Mouse (Mus musculus) lung, postnatal 25 days (tissue): ENCODE data around the gene Anxa9.

Source experiments
- DNase-seq: peaks from one replicate; pipeline ENCODE4 v3.0.0; 2022; ENCODE audit warnings: low spot score

The Anxa9 gene

DNA sequence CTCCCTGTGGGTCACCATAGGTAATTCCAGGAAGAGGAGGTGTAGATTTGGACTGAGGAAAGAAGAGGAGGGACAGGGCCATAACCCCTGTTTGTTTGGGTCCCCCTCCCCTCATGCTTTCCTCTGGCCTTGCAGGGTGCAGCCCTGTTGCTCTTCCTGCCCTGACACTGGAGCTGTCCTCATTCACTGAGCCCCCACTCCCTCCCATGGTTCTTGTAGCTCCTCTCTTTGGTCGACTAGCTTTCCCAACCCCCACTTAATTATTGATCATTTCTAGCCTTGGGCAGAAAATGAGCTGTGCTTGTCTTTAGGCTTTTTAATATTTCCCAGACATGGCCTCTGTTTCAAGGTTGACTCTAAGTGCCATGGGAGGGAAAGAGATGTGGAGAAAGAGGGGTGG lies 22.9 kb downstream of the Anxa9 start:
- DNase-seq, result no peak

DNA sequence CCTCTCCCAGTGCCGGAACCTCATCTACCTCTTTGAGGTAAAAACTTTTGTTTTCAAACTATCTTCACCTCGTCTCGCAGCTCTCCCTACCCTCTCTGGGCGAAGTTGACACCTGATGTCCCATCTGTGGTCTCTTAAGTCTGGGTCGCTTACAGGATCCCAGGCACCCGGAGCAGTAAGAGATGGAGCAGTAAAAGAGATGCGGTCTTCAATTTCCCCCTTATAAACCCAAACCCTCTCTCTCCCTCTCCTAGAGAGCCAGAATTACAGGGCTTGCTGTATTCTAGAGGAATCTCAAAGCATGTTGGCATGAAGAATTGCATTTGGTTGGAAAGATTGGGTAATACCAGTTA lies 23.4 kb downstream of the Anxa9 start:
- no peak for DNase-seq

DNA sequence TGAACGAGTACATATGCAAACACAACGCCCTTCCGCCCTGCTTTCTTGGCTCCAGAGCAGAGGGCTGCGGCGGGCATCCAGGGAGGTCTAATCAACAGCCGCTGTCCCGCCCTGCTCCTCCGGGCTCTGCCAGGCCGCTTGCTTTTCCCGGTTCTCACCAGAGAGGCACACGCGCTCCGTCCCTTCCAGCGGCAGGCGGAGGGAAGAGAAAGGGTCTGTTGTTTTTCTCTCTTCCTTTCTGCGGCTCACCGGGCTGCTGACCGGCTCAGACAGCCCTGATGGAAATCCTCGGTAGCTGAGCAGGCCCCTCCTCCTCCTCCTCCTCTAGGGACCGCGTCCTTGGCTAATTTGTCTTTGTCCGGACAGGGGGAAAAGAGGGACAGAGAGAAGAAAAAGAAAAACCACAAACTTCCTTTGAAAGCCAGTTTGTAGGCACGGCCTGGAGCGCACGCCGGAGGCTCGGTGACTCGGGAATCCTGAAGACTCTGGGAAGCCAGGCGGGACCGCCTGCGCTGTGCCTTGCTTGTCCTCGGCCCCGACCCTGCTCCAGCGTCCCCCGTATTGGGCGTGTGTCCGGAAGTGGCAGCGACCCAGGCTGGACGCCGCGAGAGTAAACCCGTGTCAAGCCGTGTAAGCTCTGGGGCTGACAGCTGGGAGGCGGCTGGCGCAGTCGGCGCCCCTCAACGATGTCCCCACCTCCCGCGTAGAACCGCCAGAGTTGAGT lies 23.9 kb downstream of the Anxa9 start:
- DNase-seq, result peak; percentile 85

DNA sequence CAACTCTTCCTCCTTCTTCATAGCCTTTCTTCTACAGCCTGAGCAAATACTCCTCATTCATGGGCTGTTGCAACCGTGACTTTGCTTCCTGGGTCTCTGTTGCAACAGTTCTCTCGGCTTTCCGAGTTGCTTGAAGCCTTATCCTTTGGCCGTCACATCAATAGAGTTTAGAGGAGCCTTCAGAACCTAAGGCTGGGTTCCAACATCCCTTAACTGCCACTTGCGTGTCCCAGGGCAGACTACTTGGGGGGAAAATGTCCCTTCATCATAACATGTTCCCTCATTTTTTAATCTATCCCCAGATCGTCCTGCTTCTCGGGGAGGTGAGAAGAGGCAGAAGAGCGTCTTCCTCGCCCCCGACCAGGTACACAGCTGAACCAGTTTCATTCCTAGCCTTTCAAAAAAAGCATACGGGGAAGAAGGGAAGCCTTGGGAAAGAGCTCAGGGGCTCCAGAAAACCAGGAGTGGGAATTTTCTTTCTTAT lies 24.6 kb downstream of the Anxa9 start:
- peak; percentile 86 for DNase-seq

DNA sequence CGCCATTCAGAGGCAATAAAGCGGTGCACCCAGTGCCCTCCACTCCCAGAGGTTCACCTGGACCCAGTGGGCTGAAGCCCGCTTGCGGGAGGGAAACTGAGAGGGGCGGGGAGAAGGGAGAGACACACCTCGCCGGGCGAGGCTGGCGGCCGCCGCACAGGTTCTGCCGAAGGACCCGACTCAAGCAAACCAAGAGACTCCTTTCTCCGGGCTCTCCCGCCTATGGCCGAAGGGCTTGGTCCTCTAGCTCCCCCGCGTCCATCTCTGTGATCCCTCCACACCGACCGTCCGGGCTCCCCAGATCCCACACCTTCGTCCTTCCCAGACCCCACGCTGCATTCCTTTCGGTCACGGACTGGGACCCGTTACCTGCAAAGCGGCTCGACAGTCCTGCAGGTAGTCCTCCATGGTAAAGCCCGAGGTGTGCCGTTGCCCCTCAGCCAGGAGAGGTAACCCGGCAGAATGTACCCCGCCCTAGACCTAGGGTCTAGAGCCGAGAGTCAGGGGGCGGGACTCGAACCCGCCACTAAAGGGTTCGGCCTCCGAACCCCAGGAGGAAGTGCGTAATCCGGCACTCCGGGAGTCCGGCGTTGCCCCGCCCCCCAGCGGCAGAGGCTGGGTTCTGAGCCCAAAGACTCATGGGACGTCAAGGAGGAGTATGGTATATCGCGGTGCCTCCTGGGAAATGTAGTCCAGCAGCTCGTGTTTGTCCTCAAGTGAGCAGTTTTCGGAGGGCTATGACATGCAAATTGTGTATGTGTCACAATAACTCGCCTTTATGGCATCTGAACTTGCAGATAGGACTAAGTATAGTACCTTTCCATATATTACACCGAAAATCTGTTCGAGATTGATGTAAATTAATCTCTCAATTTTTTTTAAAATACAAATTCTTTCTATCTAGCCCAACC lies 25.5 kb downstream of the Anxa9 start, which contains the start of the genes Mindy1 and Prune1:
Gene Mindy1, plus strand, starts transcription at position 130 of the 911 bp plus-strand sequence.
Gene Prune1, minus strand, starts transcription at position 861 of the 911 bp plus-strand sequence.
- DNase-seq, result peak; percentile 99

DNA sequence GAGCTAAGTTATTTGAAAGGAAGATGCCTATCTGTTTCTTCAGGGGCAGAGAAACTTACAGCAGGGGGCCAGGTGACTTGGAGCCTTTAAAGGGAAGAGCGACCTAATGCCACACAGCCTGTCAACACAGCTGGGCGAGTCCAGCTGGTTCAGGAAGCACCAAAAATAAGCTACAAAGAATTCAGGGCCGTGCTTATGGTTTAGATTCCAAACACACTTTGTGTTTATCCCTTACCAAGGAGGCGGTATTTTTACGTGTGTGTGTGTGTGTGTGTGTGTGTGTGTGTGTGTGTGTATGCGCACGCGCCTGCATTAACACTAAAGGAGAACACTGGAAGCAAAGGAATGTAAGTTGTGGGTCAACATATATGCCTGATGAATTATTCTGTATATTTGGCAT lies 26.2 kb downstream of the Anxa9 start:
- DNase-seq, result peak; percentile 41

DNA sequence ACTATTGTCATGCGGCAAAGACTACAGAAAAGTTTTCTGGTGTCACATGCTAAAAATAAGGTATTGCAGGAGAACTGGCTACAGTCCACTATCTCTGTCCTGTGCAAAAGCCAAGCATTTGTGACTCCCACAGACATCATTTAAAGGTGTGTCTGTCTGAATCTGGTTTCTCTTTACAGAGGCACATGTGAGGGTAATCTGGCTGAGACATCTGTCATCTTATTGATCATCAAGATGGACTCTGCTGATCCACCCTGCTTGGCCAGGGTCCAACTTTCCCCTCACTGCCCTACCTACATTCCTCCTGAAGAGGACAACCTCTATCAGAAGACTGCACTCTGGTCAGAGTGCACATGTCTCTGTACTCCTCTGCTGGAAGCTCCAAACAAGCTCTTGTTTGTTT lies 29.8 kb downstream of the Anxa9 start:
- DNase-seq, result no peak

DNA sequence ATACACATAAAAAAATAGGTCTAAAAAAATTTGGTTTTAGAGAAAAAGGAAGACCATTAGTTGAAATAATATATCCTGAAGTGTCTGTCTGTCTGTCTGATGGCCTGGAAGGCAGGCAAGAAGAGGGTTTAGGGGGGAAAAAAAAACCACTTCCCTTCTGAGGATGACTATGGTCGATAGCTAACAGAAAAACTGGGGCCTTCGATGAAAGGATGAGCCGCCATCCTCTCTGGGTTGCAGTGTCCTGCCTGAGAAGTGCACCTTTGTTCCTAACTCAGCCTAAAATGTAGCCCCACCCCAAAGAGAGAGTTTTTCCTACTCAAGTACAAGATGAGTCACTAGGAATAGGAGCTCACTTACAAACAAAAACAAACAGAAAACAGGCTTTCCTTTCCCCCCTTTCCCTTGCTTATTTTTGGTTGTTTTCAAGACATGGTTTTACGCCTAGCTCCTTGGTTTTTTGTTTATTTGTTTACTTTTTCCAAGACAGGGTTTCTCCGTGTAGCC lies 30.5 kb downstream of the Anxa9 start:
- DNase-seq, result no peak

DNA sequence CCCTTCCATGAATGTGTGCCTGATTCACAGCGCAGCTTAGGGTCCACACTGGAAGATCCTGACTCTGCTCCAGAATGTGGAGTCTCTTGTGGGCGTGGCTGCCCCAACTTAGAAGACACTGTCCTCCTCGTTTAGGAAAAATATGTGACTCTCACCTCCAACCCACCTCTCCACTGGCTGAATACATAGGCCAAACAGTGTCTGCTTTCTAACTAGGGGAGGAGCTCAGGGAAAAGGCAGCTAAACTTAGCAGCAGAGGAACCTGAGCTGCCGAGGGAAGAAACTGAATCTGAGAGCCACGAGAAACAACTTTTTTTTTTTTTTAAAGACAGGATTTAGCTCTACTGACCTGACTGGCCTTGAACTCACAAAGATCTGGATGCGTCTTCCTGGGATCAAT lies 31.8 kb downstream of the Anxa9 start:
- no peak for DNase-seq

DNA sequence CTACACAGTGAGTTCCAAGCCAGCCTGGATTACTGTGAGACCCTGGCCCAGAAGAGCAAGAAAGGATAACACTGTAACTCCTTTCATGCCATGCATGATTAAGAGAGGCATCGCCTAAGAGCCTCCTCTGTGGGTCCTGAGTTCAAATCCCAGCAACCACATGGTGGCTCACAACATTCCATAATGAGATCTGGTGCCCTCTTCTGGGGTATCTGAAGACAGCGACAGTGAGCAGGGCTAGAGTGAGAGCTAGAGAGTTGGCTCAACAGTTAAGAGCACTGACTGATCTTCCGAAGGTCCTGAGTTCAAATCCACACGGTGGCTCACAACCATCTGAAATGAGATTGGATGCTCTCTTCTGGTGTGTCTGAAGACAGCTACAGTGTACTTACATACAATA lies 32.5 kb downstream of the Anxa9 start:
- no peak for DNase-seq

DNA sequence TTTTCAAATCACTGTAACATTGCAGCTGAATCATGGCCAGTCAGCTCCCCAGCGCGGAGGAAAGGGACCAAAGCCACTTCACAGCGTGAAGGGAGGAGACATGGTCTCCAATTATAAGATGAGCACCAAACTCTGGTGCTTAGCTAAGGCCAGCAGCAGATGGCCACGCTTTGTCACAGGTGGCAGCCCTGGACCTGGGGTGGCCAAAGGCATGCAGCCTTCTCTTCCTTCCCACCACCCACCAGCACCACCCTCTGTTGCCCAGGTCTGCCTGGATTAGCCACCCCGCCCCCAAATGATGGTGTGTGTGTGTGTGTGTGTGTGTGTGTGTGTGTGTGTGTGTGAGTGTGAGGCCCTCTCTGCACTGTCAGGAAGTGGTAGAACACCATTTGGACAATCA lies 33.5 kb downstream of the Anxa9 start:
- no peak for DNase-seq

DNA sequence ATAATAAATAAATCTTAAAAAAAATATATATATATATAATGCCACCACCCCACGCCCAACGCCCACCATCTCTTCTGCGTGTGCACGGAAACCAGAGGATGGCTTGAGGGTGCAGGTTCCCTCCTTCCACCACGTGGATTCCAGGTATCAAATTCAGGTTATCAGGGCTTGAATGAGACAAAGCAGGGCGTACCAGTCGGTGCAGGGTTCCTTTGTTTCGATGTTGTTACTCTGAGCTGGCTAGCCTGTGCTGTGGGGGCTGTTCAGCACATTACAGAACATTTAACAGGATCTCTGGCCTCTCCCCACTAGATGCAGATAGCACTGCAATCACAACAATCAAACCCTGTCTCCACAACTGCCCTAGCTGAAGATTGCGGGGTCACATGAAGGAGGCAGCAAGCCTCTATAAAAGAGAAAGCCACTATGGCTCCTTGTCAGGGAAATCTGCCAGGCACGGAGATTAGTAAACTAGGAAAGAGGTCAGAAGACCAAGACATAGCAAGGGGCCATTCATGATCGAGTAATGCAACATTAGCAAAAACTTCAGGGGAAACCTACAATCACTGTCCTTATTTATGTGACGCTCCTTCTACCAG lies 36.1 kb downstream of the Anxa9 start:
- no peak for DNase-seq

DNA sequence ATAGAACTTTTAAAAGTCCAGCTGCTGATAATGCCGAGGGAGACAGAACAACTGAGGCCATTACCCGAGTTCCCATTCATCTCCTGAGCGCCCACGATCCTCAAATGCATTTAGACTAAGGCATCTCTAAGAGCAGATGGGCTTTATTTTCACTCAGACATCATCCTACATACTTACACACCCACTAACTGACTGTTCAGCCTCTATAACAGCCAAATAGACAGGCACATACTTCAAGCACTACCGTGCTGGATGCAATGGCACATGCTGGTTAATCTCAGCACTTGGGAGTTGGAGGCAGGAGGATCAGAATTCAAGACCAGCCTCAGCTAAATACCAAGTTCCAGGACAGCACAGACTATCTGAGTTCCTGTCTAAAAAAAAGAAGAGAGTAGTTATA lies 37.2 kb downstream of the Anxa9 start:
- DNase-seq, result no peak

DNA sequence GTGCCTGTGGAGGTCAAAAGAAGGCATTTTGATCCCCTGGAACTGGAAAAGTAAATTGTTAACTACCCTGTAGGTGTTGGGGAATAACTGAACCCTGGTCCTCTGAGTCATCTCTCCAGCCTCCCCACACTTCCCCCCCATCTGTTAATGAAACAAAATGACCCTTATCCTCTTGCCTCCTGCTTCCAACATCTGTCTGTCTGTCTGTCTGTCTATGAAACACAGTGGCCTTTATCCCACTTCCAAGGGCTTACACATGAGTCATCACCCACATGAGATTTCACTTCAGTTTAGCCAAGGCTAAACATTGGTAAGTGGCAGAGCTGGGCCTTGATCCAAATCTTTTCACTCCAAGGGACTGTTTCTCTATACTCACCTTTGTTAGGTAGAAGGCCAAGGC lies 39.1 kb downstream of the Anxa9 start:
- DNase-seq, result no peak

DNA sequence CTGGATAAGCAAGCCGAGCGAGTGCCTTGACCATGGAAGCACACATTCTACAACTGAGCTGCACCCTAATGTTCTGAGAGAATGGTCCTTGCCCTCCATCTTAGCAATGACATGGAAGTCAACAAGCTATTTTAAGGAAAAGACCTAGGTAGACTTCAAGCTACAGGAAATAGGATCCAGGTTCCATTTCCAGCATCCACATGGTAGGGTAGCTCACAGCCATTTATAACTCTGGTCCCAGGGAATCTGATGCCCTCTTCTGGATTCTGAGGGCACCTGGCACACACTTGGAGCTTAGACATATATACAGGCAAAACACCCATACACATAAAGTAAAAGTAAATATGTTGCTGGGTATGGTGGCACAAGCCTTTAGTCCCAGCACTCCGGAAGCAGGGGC lies 40.9 kb downstream of the Anxa9 start:
- no peak for DNase-seq

DNA sequence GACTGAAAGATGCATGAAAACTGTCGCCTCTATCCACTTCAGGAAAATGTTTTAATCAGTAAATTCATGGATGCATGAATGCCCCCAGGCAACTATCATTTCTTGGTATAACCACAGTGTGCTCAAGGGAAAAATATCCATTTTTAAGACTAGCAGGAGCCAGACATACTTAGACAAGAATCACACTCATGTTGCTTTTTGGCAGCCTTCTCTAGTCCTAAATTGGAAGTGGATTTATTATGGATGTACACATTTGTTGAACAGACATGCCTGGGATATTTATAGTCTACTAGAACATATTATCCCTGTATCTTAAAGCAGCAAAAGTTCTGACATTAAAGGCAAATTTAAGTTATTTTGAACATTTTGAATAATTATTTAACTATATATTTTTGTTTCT lies 42.3 kb downstream of the Anxa9 start:
- DNase-seq, result no peak

DNA sequence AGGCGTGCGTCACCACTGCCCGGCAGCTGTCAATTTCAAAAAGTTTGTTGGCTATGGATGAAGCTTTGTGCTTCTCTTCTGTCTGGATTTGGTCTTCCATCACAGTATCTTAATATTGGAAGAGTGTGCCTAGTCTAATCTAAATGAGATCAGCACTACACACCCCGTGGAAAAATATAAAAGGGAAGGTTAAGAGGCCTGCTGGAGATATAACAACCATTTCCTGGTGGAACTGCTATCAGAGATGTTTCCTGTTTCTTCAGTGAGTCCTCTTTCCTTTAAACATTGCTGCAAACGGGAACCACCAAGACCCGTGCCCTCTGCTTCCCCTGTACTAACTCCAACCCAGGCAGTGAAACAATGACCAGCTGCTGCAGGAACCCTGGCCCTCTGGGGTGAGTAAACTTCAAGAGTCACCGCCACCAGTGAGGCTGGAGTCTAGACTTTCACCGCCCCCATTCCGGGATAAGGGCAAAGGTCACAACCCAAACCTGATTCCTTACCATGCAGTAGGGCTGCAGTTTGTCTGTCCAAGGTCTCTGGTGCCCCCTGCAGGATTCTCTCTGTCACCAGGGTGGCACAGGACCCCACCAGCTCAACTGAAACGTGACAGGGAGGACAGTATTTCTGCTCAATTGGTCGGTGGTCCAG lies 43.8 kb downstream of the Anxa9 start:
- DNase-seq, result peak; percentile 83

DNA sequence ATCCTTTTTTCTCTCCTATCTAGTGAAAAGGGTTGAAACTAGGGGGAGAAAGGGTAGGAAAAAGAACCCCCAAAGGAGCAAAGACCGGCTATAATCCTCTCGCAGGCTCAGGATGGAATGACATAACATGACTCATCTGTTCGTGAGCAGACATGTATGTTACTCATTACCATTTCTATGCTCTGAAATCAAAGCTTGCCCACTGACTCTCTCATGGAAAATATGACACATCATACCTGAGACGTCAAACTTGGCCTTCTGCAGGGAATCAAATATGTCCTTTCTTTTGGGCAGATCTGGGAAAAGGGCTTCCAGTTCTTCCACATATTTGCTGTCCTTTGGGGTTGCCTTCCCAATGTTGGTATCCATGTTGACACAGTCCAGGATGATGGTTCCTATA lies 45.0 kb downstream of the Anxa9 start:
- no peak for DNase-seq

DNA sequence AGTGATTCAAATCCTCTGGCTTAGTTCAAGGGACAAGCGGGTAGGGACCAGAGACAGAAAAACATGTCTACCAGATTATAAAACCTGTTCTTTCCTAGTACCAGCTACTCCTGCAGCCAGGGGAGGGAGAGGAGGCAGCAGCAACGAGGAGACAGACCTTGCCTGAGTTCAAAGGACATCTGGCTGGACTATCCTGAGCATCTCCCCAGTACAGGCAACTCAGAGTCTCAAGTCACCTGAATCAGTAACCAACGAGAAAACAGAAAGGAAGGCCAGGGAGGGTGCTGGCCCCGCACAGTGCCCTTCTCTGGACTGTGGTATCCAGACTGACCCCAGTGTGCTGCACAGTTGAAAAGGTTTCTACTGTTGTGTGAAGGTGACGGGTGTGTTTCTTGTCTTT lies 50.0 kb downstream of the Anxa9 start:
- DNase-seq, result no peak

DNA sequence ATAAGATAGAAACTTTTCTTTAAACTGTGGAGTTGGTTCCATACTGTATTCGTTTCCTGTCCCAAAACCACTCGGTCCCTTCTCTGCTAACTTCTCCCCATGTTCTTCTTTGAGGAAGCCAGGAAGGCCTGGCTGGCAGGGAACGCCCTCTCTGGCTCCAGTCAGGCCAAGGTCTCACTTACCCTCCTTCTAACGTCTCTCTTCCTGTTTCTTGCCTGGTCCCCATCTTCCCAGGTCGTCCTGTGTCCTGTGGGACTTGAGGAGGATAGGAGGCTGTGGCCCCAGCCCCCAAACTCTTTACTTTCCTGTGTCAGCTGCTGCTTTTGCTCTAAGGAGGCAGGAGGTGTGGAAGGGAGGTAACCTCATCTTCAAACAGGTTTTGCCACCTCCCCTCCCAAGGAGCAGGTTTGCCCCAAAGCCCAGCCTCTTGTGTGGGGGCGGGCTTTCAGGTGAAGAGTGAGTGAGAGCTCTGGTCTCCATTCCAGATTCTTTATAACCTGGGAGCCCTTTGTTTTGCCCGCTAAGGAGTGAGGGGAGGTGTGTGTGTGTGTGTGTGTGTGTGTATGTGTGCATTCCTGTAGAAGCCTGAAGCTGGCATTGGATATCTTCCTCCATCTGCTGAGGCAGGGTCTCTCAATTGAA lies 56.1 kb downstream of the Anxa9 start, which contains the start of gene Bnipl:
Gene Bnipl, minus strand, starts transcription at position 411 of the 642 bp plus-strand sequence.
- DNase-seq, result peak; percentile 29

DNA sequence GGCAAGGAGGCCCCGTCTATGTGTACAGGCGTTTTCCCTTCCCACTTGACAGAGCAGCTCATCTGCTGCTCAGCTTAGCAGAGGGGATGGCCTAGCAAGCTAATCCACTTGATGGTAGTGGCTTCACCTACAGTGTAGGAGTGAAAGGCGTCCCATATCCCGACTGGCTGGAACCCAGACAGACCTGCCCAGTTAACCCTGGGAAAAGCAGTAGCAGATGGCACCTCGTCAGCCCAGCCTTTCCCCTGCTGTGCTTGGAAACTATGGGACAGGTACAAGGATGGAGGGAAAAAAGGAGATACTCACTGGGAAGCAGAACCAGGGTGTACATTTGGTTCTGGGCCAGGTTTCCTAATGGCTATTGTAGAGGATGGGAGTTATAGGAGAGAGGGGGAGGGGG lies 56.6 kb downstream of the Anxa9 start:
- no peak for DNase-seq
